8 mouse cellular contexts compared by ENCODE assay signal in the genomic region with DNA sequence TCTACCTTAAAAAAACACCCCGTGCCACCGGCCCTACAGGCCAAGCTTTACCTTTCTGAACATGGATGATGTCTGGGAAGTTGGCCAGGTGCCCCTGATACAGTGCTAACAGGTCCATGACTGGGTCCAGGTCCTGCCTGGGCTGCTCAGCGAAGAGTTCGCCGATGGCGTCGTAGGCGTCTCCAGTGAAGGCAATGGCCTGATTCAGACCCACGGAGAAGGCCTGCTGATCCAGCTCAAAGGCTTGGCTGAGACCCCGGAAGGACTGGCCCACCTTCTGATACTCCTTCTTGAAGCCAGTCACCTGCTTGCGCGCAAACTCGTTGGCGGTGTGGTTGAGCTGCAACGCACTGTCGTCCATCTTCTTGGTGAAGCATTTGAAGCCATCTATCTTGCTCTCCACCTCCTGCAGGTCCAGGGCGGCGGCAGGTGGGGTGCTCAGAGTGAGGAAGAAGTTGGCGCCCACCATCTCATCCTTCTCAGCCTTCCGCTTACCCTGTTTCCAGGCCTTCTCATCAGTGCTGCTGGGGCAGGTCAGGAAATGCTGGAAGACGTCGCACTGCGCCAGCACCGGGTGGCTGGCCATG. TPM values are rescaled to one million over a fixed set of nuclear protein-coding genes. Genes with fewer than 3 reads are reported as not detected.
A peak's percentile ranks its signal among the peaks of the same experiment; 100 is the strongest.
DNase-seq lines count a peak whose midpoint lies in the region; ATAC-seq and TF ChIP-seq lines count a peak whose summit lies in the region.

No protein-coding gene starts in this region.

- TF ChIP-seq POLR2A in cerebellum, adult 2 months (IDR thresholded peaks at IDR 0.05; ENCODE audit: borderline replicate concordance, insufficient read depth, low read length), result no peak
- no peak for TF ChIP-seq POLR2A in kidney, adult 2 months (IDR thresholded peaks at IDR 0.05; ENCODE audit: low read depth, low read length)

- peak overlapping the region; percentile 67 for H3K4me3 ChIP-seq in cerebellum, adult 2 months (replicated peaks; ENCODE audit: insufficient read depth, low read depth, low read length)
- H3K4me3 ChIP-seq in forebrain, embryonic 12.5 days (replicated peaks), result peak overlapping the region; percentile 76
- peak overlapping the region; percentile 96 for H3K4me3 ChIP-seq in kidney, adult 2 months (ENCODE audit: insufficient read depth, low read depth, low read length)
- H3K4me3 ChIP-seq in midbrain, embryonic 15.5 days, result peak overlapping the region; percentile 74

- DNase-seq in cerebellum, adult 2 months, result peak; percentile 52 to 61
- no peak for DNase-seq in cerebellum, adult 11 months
- peak; percentile 27 for DNase-seq in CD4-positive helper T cell, adult 2 months (ENCODE audit: low read depth, low spot score)
- DNase-seq in kidney, adult 2 months, result peak; percentile 62
- no peak for DNase-seq in urinary bladder, adult 18-20 months (ENCODE audit: low spot score in 2 of 2)
- DNase-seq in ovary, adult 18-20 months (ENCODE audit: low spot score), result no peak

- peak overlapping the region; percentile 87 for H3K4me2 ChIP-seq in forebrain, embryonic 12.5 days
- H3K4me2 ChIP-seq in midbrain, embryonic 15.5 days, result peak overlapping the region; percentile 84

- H3K36me3 ChIP-seq in forebrain, embryonic 12.5 days (replicated peaks), result no peaks in the 10 kb centered on the region
- no peaks in the 10 kb centered on the region for H3K36me3 ChIP-seq in kidney, adult 2 months (ENCODE audit: control insufficient read depth, insufficient read depth, low read length)
- no peaks in the 10 kb centered on the region for H3K36me3 ChIP-seq in midbrain, embryonic 15.5 days (replicated peaks)

- H3K27me3 ChIP-seq in cerebellum, adult 2 months (ENCODE audit: control insufficient read depth, insufficient read depth, low read length), result no peaks in the 10 kb centered on the region
- H3K27me3 ChIP-seq in forebrain, embryonic 12.5 days, result no peaks in the 10 kb centered on the region
- H3K27me3 ChIP-seq in kidney, adult 2 months (replicated peaks; ENCODE audit: control insufficient read depth, insufficient read depth, low read length), result no peaks in the 10 kb centered on the region
- H3K27me3 ChIP-seq in midbrain, embryonic 15.5 days (replicated peaks), result no peaks in the 10 kb centered on the region

- no peak for ATAC-seq in forebrain, embryonic 12.5 days (ENCODE audit: low FRiP score)
- ATAC-seq in midbrain, embryonic 15.5 days (replicated peaks), result no peak

- TF ChIP-seq CTCF in cerebellum, adult 2 months (IDR thresholded peaks at IDR 0.05; ENCODE audit: borderline replicate concordance, insufficient read depth, low read depth, low read length), result no peak
- TF ChIP-seq CTCF in kidney, adult 2 months (conservative IDR thresholded peaks at IDR 0.05; ENCODE audit: insufficient read depth, insufficient read length, low read depth, low read length), result no peak

- peak overlapping the region; percentile 24; the same call in 1 of the 2 replicates for H3K27ac ChIP-seq in cerebellum, adult 2 months (ENCODE audit: insufficient read depth, low read length)
- H3K27ac ChIP-seq in forebrain, embryonic 12.5 days, result no peak overlapping the region
- H3K27ac ChIP-seq in kidney, adult 2 months (ENCODE audit: insufficient read depth, low read depth, low read length), result peak overlapping the region; percentile 79
- 0 out of 2 replicates have a peak overlapping the region, but pooled peaks have one; percentile 92 for H3K27ac ChIP-seq in midbrain, embryonic 15.5 days

- no peaks in the 10 kb centered on the region for H3K9me3 ChIP-seq in forebrain, embryonic 12.5 days
- H3K9me3 ChIP-seq in midbrain, embryonic 15.5 days, result no peaks in the 10 kb centered on the region

- WGBS in cerebellum, adult 2 months, result 23% methylated on average over 24 of the region's 24 CpGs
- 73% methylated on average over 24 of the region's 24 CpGs for WGBS in forebrain, embryonic 12.5 days
- 40% methylated on average over 24 of the region's 24 CpGs for WGBS in kidney, adult 2 months
- whole genome bisulfite sequencing in midbrain, embryonic 15.5 days, result 71% methylated on average over 24 of the region's 24 CpGs

- peaks cover 3% of the 10 kb centered on the region; the same call in 1 of the 2 replicates for H3K4me1 ChIP-seq in cerebellum, adult 2 months (ENCODE audit: control insufficient read depth, insufficient read depth, low read length)
- H3K4me1 ChIP-seq in forebrain, embryonic 12.5 days, result peaks cover 57% of the 10 kb centered on the region
- peaks cover 9% of the 10 kb centered on the region; the same call in 1 of the 2 replicates for H3K4me1 ChIP-seq in kidney, adult 2 months (ENCODE audit: control insufficient read depth, insufficient read depth, low read length)
- H3K4me1 ChIP-seq in midbrain, embryonic 15.5 days, result peaks cover 57% of the 10 kb centered on the region

- H3K9ac ChIP-seq in forebrain, embryonic 12.5 days, result peak overlapping the region; percentile 86
- H3K9ac ChIP-seq in midbrain, embryonic 15.5 days, result peak overlapping the region; percentile 76

RNA-seq across cellular contexts. Expression of gene Snx18, which starts 1.5 kb away (rescaled TPM):
- polyA plus RNA-seq in cerebellum, adult 2 months (2012; rRNA removed), result 16.4 and 17.0 TPM in 2 replicates
- 15.3 and 18.2 TPM in 2 replicates for polyA plus RNA-seq in forebrain, embryonic 12.5 days (2016; fragmentation: Nextera tagmentation; extraction: Ambion mirVana)
- 22.1 and 22.9 TPM in 2 replicates for polyA plus RNA-seq in kidney, adult 2 months (2012; rRNA removed)
- 9.0 and 10.6 TPM in 2 replicates for polyA plus RNA-seq in midbrain, embryonic 15.5 days (2015; fragmentation: Nextera tagmentation; extraction: Ambion mirVana)

RNA-seq across cellular contexts. Expression of gene Hspb3, which starts 46.6 kb away (rescaled TPM):
- 1.9 and 2.7 TPM in 2 replicates for polyA plus RNA-seq in cerebellum, adult 2 months (2012; rRNA removed)
- polyA plus RNA-seq in forebrain, embryonic 12.5 days (2016; fragmentation: Nextera tagmentation; extraction: Ambion mirVana), result 0.42 TPM in 1 of 2 replicates, not detected in the other
- polyA plus RNA-seq in kidney, adult 2 months (2012; rRNA removed), result 0.55 TPM in 1 of 2 replicates, not detected in the other
- polyA plus RNA-seq in midbrain, embryonic 15.5 days (2015; fragmentation: Nextera tagmentation; extraction: Ambion mirVana), result 0.46 TPM in 1 of 2 replicates, not detected in the other

Comparison
In these comparisons a context has a peak if more than half of its experiments do, and no peak if none do; other contexts are left out.
1. DNase-seq: peak in cerebellum, adult 2 months (2 of 2), CD4-positive helper T cell, adult 2 months (single experiment) and kidney, adult 2 months (single experiment); none in cerebellum, adult 11 months (single experiment), urinary bladder, adult 18-20 months (0 of 2) and ovary, adult 18-20 months (single experiment).
2. Peak in every context shown above with its lines, with median percentiles within 50 percentile points of each other: H3K4me3 ChIP-seq.